Mouse (Mus musculus) skeletal muscle tissue, adult 2 months (tissue): ENCODE data around the gene Galnt3.
A peak's percentile ranks its signal among the peaks of the same experiment; 100 is the strongest.

ENCODE experiments used
- DNase-seq: peaks from one replicate; pipeline ENCODE4 v3.0.0-alpha.2; 2012; ENCODE audit warnings: low read depth, low spot score

The Galnt3 gene

DNA sequence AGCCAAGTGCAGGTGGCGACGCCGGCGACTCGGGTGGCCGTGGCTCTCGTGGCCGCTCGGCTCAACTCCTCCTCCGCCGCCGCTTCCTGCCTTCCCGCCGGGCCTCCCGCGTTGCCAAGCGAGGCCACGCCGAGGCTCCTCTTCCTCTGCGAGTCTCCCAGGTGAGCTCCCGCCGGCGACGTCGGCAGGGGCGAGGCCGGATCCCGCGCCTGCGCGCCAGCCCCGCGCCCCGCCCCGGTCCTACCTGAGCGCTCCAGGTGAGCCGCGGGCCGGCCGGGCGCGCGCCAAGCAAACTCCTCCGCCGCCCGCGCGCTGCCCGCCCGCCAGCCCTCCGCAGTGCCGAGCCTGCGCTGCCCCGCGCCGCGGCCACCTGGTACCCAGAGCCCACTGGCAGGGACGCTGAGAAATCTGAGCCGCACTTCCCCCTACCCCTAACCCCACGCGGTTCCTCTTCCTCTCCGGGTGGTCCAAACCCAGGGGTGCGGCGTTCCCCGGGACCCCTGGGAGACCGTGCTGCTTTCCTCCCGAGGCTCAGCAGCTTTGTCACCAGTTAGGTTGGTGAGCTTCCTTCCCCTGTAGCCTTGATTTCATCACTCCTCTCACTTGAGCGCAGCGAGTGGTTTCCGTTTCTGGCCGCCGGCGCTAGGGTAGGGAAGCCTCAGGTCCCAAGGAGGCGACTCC, at the start of gene Galnt3:
Gene Galnt3, minus strand, starts transcription at position 404 of the 681 bp plus-strand sequence.
- no peak for DNase-seq

- no peak for DNase-seq
Measured at GRCm38 (mm10) chr2:66173134-66173533, 48.3 kb upstream of the Galnt3 start.

GRCm38 (mm10) chr2:66171643-66172042, 46.8 kb upstream of the Galnt3 start:
- no peak for DNase-seq

- no peak for DNase-seq
Measured at GRCm38 (mm10) chr2:66170721-66171120, 45.9 kb upstream of the Galnt3 start.

DNA sequence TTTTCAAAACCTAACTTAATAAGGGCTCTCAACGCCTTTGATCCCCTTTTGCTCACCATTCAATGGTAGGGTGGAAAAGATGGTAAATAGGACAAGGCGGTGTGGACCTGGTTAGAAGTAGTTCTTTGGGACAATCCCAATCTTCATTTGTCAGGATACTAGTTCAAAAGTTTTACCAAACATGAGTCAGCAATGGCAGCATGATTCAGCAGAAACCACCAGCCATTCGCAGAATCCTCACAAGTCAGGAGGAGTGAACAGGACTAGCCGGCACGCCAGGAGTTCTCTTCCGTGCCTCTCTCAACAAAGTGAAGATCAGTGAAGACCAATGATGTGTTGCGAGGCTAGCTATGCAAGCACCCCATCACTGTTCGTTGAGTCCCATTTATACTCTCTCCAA, 40.2 kb upstream of the Galnt3 start:
- DNase-seq = no peak

GRCm38 (mm10) chr2:66158140-66158915, 33.5 kb upstream of the Galnt3 start:
- DNase-seq = no peak

DNA sequence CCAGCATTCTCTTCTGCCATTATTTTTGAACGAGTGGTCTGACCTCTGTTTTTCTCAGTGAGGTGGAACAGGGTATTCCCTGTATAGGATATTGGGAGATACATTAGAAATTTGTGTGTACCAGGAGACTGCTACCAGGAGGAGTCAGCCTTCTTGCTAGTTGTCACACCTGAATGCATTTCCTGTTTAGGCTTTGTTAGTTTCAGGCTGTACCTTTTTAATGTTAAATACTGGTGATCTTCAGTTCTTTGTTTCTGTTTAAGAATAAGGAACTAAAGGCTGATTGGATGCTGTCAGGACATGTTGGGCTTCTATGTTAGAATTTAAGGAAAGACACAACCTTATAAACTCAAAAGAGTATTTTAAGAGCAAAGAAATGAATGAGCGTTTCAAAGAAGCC, 26.6 kb upstream of the Galnt3 start:
- DNase-seq = no peak

DNA sequence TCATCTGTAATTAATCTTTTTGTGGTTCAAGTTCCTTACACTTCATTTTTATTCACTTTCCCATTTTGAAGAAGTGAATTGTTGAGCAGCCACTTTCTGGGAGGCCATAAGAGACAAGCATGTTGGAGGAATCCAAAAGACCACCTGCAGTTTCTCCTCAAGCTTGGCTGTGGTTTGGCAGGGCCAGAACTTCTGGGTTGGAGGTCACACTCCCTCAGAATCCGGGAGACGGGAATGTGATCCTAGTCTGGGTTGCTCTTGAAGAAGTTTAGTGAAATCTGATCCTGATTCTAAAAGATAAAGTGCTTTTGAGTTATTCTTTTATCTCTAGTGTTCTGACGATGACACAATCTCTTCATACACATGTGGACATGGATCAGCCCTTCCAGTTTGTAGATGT, 25.7 kb upstream of the Galnt3 start:
- DNase-seq = no peak

GRCm38 (mm10) chr2:66148654-66149230, 23.9 kb upstream of the Galnt3 start:
- DNase-seq = no peak

DNA sequence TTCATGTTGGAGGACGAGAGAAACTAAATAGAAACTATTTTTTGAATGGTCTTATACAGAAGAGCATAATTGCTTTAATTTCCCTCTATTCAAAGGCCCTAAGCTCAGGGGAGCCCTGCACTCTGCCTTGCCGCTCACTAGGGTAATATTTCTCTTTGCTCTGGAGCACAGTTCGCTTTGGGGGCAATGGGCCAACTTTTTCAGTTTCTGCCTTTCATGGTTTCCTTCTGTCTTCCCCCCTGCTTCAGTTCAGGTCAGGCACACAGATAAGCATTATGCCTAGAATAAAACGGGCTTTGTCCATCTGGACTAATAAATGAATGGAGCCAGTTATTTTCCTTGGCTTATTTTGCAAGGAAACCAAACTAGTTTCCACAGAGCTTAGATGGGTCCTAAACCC, 21.7 kb upstream of the Galnt3 start:
- DNase-seq = no peak

DNA sequence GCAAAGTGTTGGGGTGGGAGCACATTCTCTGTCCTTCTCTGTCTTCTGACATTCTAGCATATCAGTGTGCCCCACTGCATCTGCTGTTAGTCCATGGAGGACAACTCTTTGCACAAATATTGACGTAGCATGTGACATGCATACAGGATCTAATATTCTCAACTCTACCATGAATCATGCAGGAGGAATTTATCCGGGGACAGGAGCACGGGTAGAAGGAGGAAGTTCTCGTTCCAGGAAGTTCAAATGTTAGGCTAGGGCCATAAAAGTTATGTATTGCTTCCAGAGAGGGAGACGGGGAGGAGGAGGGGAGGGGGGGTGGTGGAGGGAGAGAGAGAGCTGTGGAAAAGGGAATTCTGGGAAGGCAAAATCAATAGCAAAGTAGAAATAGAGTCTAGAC, 20.0 kb upstream of the Galnt3 start:
- no peak for DNase-seq

DNA sequence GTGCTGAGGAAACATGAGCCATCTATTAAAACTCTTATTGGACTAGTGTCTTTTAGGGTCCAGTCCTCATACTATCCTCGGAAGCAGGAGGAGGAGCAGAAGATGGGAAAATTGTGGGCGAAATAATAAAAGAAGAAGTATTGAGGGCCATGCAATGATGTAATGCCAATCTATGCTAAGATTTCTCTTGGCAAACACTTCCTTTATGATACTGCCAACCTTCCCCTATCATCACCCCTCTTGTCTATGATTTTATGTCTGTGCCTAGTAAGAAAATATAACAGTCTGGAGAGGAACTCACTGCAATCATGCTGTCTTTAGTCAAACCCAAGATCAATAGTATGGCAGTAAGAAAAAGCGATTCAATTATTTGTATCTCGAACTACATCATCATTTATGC, 18.5 kb upstream of the Galnt3 start:
- DNase-seq = no peak

- DNase-seq = no peak
Measured at GRCm38 (mm10) chr2:66142711-66143110, 17.9 kb upstream of the Galnt3 start.

DNA sequence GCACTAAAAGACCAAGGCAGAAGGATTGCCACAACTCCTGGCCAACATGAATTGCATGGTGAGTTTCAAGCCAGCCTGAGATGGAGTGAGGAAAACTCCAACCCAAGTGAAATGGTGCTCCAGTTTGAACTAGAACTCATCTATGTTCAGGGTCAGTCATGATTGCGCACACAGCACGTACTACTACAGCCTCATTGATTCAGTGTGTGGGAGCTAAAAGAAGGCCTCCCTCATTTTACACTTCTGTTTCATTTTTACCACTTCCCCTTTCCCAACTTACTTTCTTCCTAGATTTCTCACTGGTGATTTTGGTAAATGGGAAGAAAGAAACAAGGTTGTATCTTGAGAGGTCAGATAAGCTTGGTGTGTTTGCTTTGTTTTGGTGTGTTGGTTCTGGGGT, 17.5 kb upstream of the Galnt3 start:
- DNase-seq = no peak

DNA sequence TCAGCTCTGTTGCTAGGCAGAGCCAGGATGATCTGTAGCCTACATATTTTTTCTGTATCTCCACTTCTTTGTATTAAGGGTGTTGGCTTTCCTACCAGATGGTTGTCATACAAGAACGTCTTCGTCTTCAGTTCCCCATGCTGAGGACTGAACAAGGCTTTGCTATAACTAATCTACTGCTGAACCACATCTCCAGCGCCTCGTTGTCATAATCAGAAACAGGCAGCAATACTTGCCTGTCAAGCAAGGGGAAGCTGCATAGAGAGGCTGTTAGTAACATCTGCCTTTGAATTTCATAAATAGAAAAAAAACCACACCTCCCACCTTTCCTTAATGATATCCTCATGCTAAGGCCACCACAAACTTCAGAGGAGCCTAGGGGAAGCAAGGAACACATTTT, 15.5 kb upstream of the Galnt3 start:
- no peak for DNase-seq

- no peak for DNase-seq
Measured at GRCm38 (mm10) chr2:66131862-66132544, 7.2 kb upstream of the Galnt3 start.

DNA sequence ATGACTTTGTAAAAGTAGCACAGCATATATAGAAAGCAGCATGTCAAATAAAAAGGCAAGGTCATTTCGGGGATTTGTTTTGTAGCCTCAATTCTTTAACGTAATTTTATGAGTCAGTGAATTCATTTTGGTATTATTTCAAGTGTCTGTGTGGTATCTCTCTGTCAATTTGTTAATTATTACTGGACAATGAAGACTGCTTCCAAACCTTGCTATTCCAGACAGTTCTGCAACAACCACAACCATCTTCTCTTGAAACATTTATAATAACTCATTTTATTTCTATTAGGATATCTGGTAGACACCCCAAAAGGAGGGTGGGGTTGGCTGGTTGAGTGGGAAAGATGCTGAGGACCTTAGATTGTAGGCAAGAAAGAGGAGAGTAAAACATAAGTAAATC, 4.1 kb upstream of the Galnt3 start:
- no peak for DNase-seq

GRCm38 (mm10) chr2:66127541-66127940, 2.7 kb upstream of the Galnt3 start:
- DNase-seq = no peak

DNA sequence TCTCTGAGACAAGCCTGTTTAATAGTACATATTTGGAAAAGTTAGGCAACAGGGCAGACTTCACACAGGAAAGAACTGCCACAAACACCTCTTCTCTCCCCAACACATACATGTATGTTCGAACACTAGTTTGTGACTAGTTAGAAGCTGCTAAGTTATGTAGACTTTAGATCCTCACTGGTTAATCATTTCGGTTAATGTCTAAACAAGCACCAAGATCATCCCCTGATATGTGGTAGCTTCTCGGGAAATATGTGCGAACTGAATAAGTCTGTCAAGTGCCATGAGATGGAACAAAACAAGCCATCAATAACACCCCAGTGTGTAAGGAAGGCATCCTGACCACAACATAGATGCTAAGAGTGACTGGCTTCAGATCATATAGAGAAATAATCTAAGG, 2.1 kb upstream of the Galnt3 start:
- no peak for DNase-seq

- DNase-seq = no peak
Measured at GRCm38 (mm10) chr2:66123756-66124589, 821 bp downstream of the Galnt3 start.

- peak; percentile 55 for DNase-seq
Measured at GRCm38 (mm10) chr2:66117686-66118085, 7.1 kb downstream of the Galnt3 start.
